ENCODE assay signal across 8 mouse cellular contexts in the genomic region with DNA sequence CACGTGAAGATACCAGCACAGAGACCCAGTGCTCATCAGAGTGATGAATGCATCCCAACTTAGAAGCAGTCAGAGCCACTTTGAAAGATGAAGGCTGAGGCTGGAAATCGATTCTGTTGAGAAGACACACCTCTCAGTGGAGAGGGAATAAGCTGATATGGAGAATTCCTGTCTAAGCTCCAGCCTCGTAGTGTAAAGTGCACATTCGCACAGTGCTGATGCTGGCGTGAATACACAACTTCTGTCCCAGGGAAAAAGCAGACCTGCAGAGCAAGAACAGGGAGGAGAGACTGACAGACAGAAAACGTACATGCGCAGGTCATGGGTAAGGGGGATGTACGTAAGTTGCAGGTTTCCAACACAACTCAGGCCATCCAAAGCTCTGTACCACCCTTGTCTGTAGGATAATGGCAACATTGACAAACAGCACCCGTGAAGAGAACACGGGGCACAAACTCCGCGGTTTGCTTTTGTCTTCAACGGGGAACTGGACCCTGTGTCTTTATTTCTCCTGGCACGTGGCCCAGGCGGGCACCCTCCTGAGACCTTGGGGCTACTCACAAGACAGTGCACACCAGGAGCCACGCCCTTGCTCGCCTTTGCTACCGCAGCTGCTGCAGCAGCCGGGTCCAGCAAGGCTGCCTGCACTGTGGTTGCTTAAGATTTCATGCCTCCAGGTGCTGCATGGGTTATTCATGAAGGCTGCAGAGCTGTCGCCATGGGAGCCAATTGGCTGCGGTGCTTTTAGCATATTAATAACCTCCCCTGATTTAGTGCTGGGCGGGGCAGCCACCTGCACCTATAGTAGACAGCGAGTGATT.
A peak's percentile ranks its signal among the peaks of the same experiment; 100 is the strongest.
DNase-seq lines count a peak whose midpoint lies in the region; ATAC-seq lines count a peak whose summit lies in the region.

No protein-coding gene starts in this region.

- peak overlapping the region; percentile 91 for H3K27ac ChIP-seq in hindbrain, embryonic 12.5 days
- peak overlapping the region; percentile 92 for H3K27ac ChIP-seq in neural tube, embryonic 13.5 days (replicated peaks)

- H3K36me3 ChIP-seq in hindbrain, embryonic 12.5 days: no peaks in the 10 kb centered on the region
- H3K36me3 ChIP-seq in neural tube, embryonic 13.5 days: no peaks in the 10 kb centered on the region

- peak overlapping the region; percentile 55 for H3K4me2 ChIP-seq in hindbrain, embryonic 12.5 days (replicated peaks)
- peak overlapping the region; percentile 58 for H3K4me2 ChIP-seq in neural tube, embryonic 13.5 days

- peak; percentile 96 for ATAC-seq in hindbrain, embryonic 12.5 days (ENCODE audit: low FRiP score)
- peak; percentile 93 for ATAC-seq in neural tube, embryonic 13.5 days (ENCODE audit: low read depth)

- H3K9me3 ChIP-seq in hindbrain, embryonic 12.5 days (replicated peaks): no peaks in the 10 kb centered on the region
- H3K9me3 ChIP-seq in neural tube, embryonic 13.5 days: no peaks in the 10 kb centered on the region

- H3K4me1 ChIP-seq in hindbrain, embryonic 12.5 days: peaks cover 20% of the 10 kb centered on the region
- peaks cover 32% of the 10 kb centered on the region for H3K4me1 ChIP-seq in neural tube, embryonic 13.5 days (replicated peaks)

- DNase-seq in adrenal gland, postnatal 25 days: peak; percentile 16
- no peak for DNase-seq in adrenal gland, adult 8-10 months
- peak; percentile 54 for DNase-seq in embryo, embryonic 10 days (ENCODE audit: low spot score)
- peak; percentile 43 for DNase-seq in left cerebral cortex, adult 11 months (ENCODE audit: low spot score)
- no peak for DNase-seq in natural killer cell, adult 2 months (ENCODE audit: low spot score in 2 of 2)
- no peak for DNase-seq in urinary bladder, adult 18-20 months (ENCODE audit: low spot score in 2 of 2)

- H3K9ac ChIP-seq in hindbrain, embryonic 12.5 days: peak overlapping the region; percentile 42; the same call in 1 of the 2 replicates
- peak overlapping the region; percentile 62 for H3K9ac ChIP-seq in neural tube, embryonic 13.5 days

- peak overlapping the region; percentile 25 for H3K4me3 ChIP-seq in hindbrain, embryonic 12.5 days
- peak overlapping the region; percentile 31 for H3K4me3 ChIP-seq in neural tube, embryonic 13.5 days

- H3K27me3 ChIP-seq in hindbrain, embryonic 12.5 days: no peaks in the 10 kb centered on the region
- no peaks in the 10 kb centered on the region for H3K27me3 ChIP-seq in neural tube, embryonic 13.5 days

- whole genome bisulfite sequencing in hindbrain, embryonic 12.5 days: 14% methylated on average over 23 of the region's 23 CpGs
- WGBS in neural tube, embryonic 13.5 days: 10% methylated on average over 23 of the region's 23 CpGs

Comparison
In these comparisons a context has a peak if more than half of its experiments do, and no peak if none do; other contexts are left out.
1. DNase-seq: peak in adrenal gland, postnatal 25 days (single experiment), embryo, embryonic 10 days (single experiment) and left cerebral cortex, adult 11 months (single experiment); none in adrenal gland, adult 8-10 months (single experiment), natural killer cell, adult 2 months (0 of 2) and urinary bladder, adult 18-20 months (0 of 2).